Mouse (Mus musculus): ENCODE measurements around the gene Cxcr5.

Gene Cxcr5

GRCm38 (mm10) chr9:44479628-44480428 lies 81.8 kb downstream of the Cxcr5 start:
- DNase-seq (ENCODE audit: low read depth), result peak; percentile 91

- DNase-seq (ENCODE audit: low read depth), result peak; percentile 49
Observed at GRCm38 (mm10) chr9:44478959-44479605, 82.6 kb downstream of the Cxcr5 start.

- peak; percentile 77 for DNase-seq (ENCODE audit: low read depth)
Observed at GRCm38 (mm10) chr9:44478229-44478921, 83.3 kb downstream of the Cxcr5 start.

GRCm38 (mm10) chr9:44477339-44478228 lies 84.1 kb downstream of the Cxcr5 start:
- DNase-seq (ENCODE audit: low read depth), result peak; percentile 84

GRCm38 (mm10) chr9:44475936-44476335 lies 85.7 kb downstream of the Cxcr5 start:
- DNase-seq (ENCODE audit: low read depth), result no peak

- DNase-seq (ENCODE audit: low read depth), result no peak
Observed at GRCm38 (mm10) chr9:44474327-44474726, 87.3 kb downstream of the Cxcr5 start.

GRCm38 (mm10) chr9:44473184-44473583 lies 88.5 kb downstream of the Cxcr5 start:
- no peak for DNase-seq (ENCODE audit: low read depth)

- DNase-seq (ENCODE audit: low read depth), result no peak
Observed at GRCm38 (mm10) chr9:44468800-44469199, 92.9 kb downstream of the Cxcr5 start.

- no peak for DNase-seq (ENCODE audit: low read depth)
Observed at GRCm38 (mm10) chr9:44468224-44468623, 93.5 kb downstream of the Cxcr5 start.

- DNase-seq (ENCODE audit: low read depth), result peak; percentile 64
Observed at GRCm38 (mm10) chr9:44461950-44462349, 99.7 kb downstream of the Cxcr5 start.
